Mouse (Mus musculus) embryonic facial prominence, embryonic 10.5 days (tissue): ENCODE measurements around the gene Dnmt3b. TPM values are rescaled to one million over a fixed set of nuclear protein-coding genes. Genes with fewer than 3 reads are reported as not detected.

Experiments
- DNase-seq: peaks from one replicate; pipeline ENCODE4 v3.0.0-alpha.2; 2017; ENCODE audit warnings: low spot score
- H3K27ac ChIP-seq: fragments of 300-500 bp; sonication (generic); replicated peaks from 2 replicates; pipeline ENCODE4 v1.5.1; 2016; ENCODE audit warnings: mild to moderate bottlenecking
- H3K27me3 ChIP-seq: fragments of 300-500 bp; sonication (generic); replicated peaks from 2 replicates; pipeline ENCODE4 v1.6.1; 2016; ENCODE audit warnings: low read depth, mild to moderate bottlenecking; ENCODE audit not compliant: poor library complexity, severe bottlenecking
- H3K36me3 ChIP-seq: fragments of 300-500 bp; sonication (generic); replicated peaks from 2 replicates; pipeline ENCODE4 v1.6.1; 2016; ENCODE audit warnings: mild to moderate bottlenecking, moderate library complexity
- H3K4me1 ChIP-seq: fragments of 300-500 bp; sonication (generic); 2 replicates; pipeline ENCODE4 v1.6.1; 2016
- H3K4me3 ChIP-seq: fragments of 300-500 bp; sonication (generic); 2 replicates; pipeline ENCODE4 v1.5.1; 2016; ENCODE audit warnings: mild to moderate bottlenecking, moderate library complexity
- H3K9me3 ChIP-seq: fragments of 300-500 bp; sonication (generic); 2 replicates; pipeline ENCODE4 v1.6.1; 2016; ENCODE audit warnings: mild to moderate bottlenecking
- WGBS: fragments of 180-500 bp; shearing (Covaris S2); methylation state at CpG from one replicate; pipeline ENCODE4 v1.1.7; 2016; 5-methylcytosine and 5-hydroxymethylcytosine counted together
- polyA plus RNA-seq: library from polyadenylated mRNA; unstranded; fragments of >200 nt; fragmentation: Nextera tagmentation; extraction: Ambion mirVana; gene quantifications from 2 replicates; pipeline ENCODE4 v1.2.1, GENCODE M21; 2016

The Dnmt3b gene
- polyA plus RNA-seq, 1 experiment from 2014 or later = 26.5 TPM

- H3K27me3 ChIP-seq = no peaks in the 10 kb centered on the region
- H3K36me3 ChIP-seq = peaks cover 13% of the 10 kb centered on the region
- H3K9me3 ChIP-seq = no peaks in the 10 kb centered on the region
- H3K27ac ChIP-seq = no peak overlapping the region
- DNase-seq = no peak
- 45% methylated on average over 3 of the region's 3 CpGs for WGBS
- H3K4me3 ChIP-seq = no peak overlapping the region
- peaks cover 38% of the 10 kb centered on the region for H3K4me1 ChIP-seq
Measured at GRCm38 (mm10) chr2:153612594-153613281, 36.5 kb upstream of the Dnmt3b start.

DNA sequence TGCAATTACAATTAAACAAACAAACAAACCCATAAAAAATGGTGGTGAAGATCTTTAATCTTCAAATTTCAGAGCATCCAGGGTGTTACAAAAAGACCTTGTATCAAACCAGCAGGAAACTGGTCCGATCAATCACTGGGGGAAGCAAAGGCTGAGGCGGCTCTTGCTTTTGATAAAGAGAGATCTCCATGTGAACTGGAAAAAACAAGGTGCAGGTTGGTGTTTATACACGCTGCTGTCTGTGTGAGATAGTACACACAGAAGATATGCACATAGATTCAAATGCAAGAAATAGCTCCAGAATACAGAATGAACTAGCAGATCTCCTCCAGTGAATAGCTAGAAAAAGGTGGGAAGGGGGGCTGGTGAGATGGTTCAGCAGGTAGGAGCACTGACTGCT is 32.4 kb upstream of the Dnmt3b start:
- Histone ChIP-seq H3K27ac (no peak overlapping the region), H3K9me3 (no peaks in the 10 kb centered on the region), H3K4me1 (peaks cover 9% of the 10 kb centered on the region), H3K36me3 (peaks cover 55% of the 10 kb centered on the region), H3K27me3 (no peaks in the 10 kb centered on the region), H3K4me3 (no peak overlapping the region)
- WGBS = 93% methylated on average over 3 of the region's 3 CpGs
- no peak for DNase-seq

GRCm38 (mm10) chr2:153618439-153618838 is 30.8 kb upstream of the Dnmt3b start:
- 89% methylated on average over 6 of the region's 6 CpGs for WGBS
- peaks cover 70% of the 10 kb centered on the region for H3K36me3 ChIP-seq
- H3K27me3 ChIP-seq = no peaks in the 10 kb centered on the region
- DNase-seq = no peak
- H3K4me3 ChIP-seq = no peak overlapping the region
- no peaks in the 10 kb centered on the region for H3K9me3 ChIP-seq
- H3K27ac ChIP-seq = no peak overlapping the region
- H3K4me1 ChIP-seq = no peaks in the 10 kb centered on the region

DNA sequence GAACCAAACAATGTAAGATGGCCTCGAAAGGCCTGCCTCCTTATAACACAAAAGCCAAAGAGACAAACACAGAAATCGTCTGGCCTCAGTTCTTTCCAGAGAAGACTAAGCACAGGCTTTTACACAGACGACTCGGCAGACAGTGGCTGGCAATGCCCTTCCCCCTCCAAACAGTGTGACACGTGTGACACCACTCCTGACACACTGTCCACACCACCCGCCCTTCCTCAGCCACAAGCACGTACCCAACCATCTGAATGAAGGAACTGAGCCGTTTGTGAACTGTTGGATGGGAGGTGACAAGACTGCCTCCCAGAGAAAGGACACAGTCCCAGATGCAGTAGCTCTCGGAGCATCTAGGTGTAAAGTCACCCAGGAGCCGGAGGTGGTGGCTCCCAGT is 30.4 kb upstream of the Dnmt3b start:
- H3K4me1 ChIP-seq = no peaks in the 10 kb centered on the region
- no peak overlapping the region for H3K27ac ChIP-seq
- H3K36me3 ChIP-seq = peaks cover 75% of the 10 kb centered on the region
- WGBS = 83% methylated on average over 10 of the region's 10 CpGs
- no peaks in the 10 kb centered on the region for H3K9me3 ChIP-seq
- no peak overlapping the region for H3K4me3 ChIP-seq
- no peaks in the 10 kb centered on the region for H3K27me3 ChIP-seq
- DNase-seq = no peak

- Histone ChIP-seq H3K4me3 (no peak overlapping the region), H3K27me3 (no peaks in the 10 kb centered on the region), H3K4me1 (no peaks in the 10 kb centered on the region), H3K27ac (no peak overlapping the region), H3K9me3 (no peaks in the 10 kb centered on the region), H3K36me3 (peaks cover 100% of the 10 kb centered on the region)
- DNase-seq = no peak
- WGBS = 56% methylated on average over 10 of the region's 10 CpGs
Measured at GRCm38 (mm10) chr2:153622449-153622848, 26.8 kb upstream of the Dnmt3b start.

- Histone ChIP-seq H3K9me3 (no peaks in the 10 kb centered on the region), H3K27me3 (no peaks in the 10 kb centered on the region), H3K4me3 (no peak overlapping the region), H3K36me3 (peaks cover 35% of the 10 kb centered on the region), H3K4me1 (peaks cover 19% of the 10 kb centered on the region), H3K27ac (no peak overlapping the region)
- 87% methylated on average over 3 of the region's 3 CpGs for WGBS
- DNase-seq = no peak
Measured at GRCm38 (mm10) chr2:153630950-153631349, 18.3 kb upstream of the Dnmt3b start.

- H3K27ac ChIP-seq = peak within 1 kb of the TSS; percentile 91
- peak; percentile 88 for DNase-seq
- peaks cover 19% of the 10 kb centered on the region for H3K4me1 ChIP-seq
- peak within 1 kb of the TSS; percentile 79 for H3K4me3 ChIP-seq
- peaks cover 22% of the 10 kb centered on the region for H3K36me3 ChIP-seq
- WGBS = 4% methylated on average over 53 of the region's 53 CpGs
- no peaks in the 10 kb centered on the region for H3K27me3 ChIP-seq
- no peaks in the 10 kb centered on the region for H3K9me3 ChIP-seq
Measured at GRCm38 (mm10) chr2:153631976-153632870, 17.0 kb upstream of the Dnmt3b start, which contains the start of gene Commd7. Gene Commd7 (minus strand): TSS chr2:153632781.

DNA sequence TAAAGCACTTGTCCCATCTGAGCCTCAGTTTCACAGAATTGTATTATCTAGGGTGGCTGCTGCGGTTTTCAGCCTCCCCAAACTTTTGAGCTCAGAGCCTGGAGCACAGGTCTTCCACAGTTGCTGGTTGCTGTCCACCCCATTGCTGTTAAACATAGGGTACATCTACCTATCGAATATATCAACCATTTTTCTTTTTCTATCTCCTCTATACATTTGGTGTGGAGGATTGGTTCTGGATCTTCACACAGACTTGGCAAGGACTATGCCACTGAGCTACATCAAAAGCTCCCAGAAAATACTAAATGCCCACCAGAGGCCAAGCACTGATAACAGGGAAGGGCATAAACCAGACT is 16.4 kb upstream of the Dnmt3b start:
- DNase-seq = no peak
- 37% methylated on average over 2 of the region's 2 CpGs for WGBS

DNA sequence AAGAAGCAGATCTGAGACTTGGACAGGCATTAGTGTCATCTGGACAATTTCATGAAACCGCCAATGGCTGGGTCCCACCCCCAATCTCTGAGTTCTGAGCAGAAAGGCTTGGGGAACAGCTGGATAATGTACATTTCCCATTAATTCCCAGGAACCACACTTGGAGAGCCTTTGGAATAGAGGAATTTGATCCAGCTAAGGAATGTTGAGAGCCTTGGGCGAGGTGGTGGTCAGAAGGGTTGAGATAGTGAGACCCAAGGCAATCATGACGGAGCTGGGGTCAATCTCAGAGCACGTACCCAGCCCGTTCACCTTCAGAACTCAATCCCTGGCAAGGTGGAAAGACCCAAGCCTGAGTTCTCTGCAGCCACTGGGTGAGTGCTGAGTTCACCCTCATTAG is 16.0 kb upstream of the Dnmt3b start:
- no peak overlapping the region for H3K27ac ChIP-seq
- H3K4me3 ChIP-seq = peak overlapping the region; percentile 79; the same call in 1 of the 2 replicates
- no peak for DNase-seq

More for the DNA sequence above, 16.4 kb upstream of the Dnmt3b start:
- H3K4me1 ChIP-seq = peaks cover 19% of the 10 kb centered on the region
- peaks cover 16% of the 10 kb centered on the region for H3K36me3 ChIP-seq
- peak overlapping the region; percentile 91 for H3K27ac ChIP-seq
- H3K4me3 ChIP-seq = peak overlapping the region; percentile 79
- H3K27me3 ChIP-seq = no peaks in the 10 kb centered on the region
- H3K9me3 ChIP-seq = no peaks in the 10 kb centered on the region

GRCm38 (mm10) chr2:153638977-153639680 is 10.1 kb upstream of the Dnmt3b start:
- Histone ChIP-seq H3K27me3 (peaks cover 16% of the 10 kb centered on the region; the same call in 1 of the 2 replicates), H3K36me3 (no peaks in the 10 kb centered on the region), H3K9me3 (no peaks in the 10 kb centered on the region), H3K4me1 (0 out of 2 replicates have a peak, but pooled peaks cover 9% of the 10 kb centered on the region), H3K27ac (0 out of 2 replicates have a peak overlapping the region, but pooled peaks have one; percentile 24), H3K4me3 (no peak overlapping the region)
- peak; percentile 26 for DNase-seq
- 16% methylated on average over 15 of the region's 15 CpGs for WGBS

More for the DNA sequence above, 16.0 kb upstream of the Dnmt3b start:
- Histone ChIP-seq H3K36me3 (peaks cover 12% of the 10 kb centered on the region), H3K4me1 (peaks cover 19% of the 10 kb centered on the region), H3K9me3 (no peaks in the 10 kb centered on the region), H3K27me3 (no peaks in the 10 kb centered on the region)
- WGBS = 86% methylated on average over 5 of the region's 5 CpGs

GRCm38 (mm10) chr2:153642496-153642895 is 6.8 kb upstream of the Dnmt3b start:
- Histone ChIP-seq H3K27ac (no peak overlapping the region), H3K4me1 (0 out of 2 replicates have a peak, but pooled peaks cover 9% of the 10 kb centered on the region), H3K27me3 (peaks cover 16% of the 10 kb centered on the region), H3K9me3 (no peaks in the 10 kb centered on the region), H3K4me3 (no peak overlapping the region), H3K36me3 (no peaks in the 10 kb centered on the region)
- WGBS = 14% methylated on average over 3 of the region's 3 CpGs
- no peak for DNase-seq

GRCm38 (mm10) chr2:153642999-153643398 is 6.3 kb upstream of the Dnmt3b start:
- H3K9me3 ChIP-seq = no peaks in the 10 kb centered on the region
- H3K27me3 ChIP-seq = peaks cover 17% of the 10 kb centered on the region
- H3K36me3 ChIP-seq = no peaks in the 10 kb centered on the region
- H3K4me3 ChIP-seq = no peak overlapping the region
- 25% methylated on average over 6 of the region's 6 CpGs for whole genome bisulfite sequencing
- H3K4me1 ChIP-seq = 0 out of 2 replicates have a peak, but pooled peaks cover 9% of the 10 kb centered on the region
- no peak overlapping the region for H3K27ac ChIP-seq
- no peak for DNase-seq
